Mouse (Mus musculus) thymus, adult 18-20 months (tissue): ENCODE data around the gene Fbl.
"Not testable (repeated sequence)": the region's sequence is repeated elsewhere in the genome, so short reads cannot be mapped to it uniquely, and the experiment has no call there.

Experiments used
- DNase-seq, 2 experiments: peaks; one replicate each; pipeline ENCODE4 v3.0.0; 2022; ENCODE audit warnings: mixed read lengths in 2 of 2

The Fbl gene

GRCm38 (mm10) chr7:28169489-28170422 lies at the start of gene Fbl:
Fbl (plus strand) TSS chr7:28169710.
- peak; percentile 84 to 88 for DNase-seq

DNA sequence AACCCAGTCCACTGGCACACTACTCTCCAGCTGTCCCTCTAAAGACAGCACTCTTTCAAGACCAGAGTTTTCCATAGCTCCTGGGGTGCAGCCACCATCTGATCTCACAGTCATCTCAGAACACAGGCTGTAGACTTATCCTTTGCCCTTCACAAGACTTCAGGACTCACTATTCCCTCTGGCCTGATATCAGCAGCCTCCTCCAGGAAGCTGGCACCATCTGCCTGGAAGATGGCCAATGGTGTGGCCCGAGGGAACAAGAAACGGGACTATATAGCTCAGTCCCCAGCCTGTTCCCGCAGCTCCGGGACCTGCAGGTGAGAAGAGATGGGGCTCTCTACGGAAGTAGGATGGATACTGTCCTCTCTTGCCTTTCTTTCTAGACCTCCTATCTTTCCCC lies 40.3 kb upstream of the Fbl start, which contains the start of gene 9530053A07Rik:
9530053A07Rik (plus strand) TSS at position 301 of the 400 bp plus-strand sequence.
- no peak for DNase-seq

- DNase-seq = no peak
These were observed 31.9 kb upstream of the Fbl start for GRCm38 (mm10) chr7:28137613-28138012.

DNA sequence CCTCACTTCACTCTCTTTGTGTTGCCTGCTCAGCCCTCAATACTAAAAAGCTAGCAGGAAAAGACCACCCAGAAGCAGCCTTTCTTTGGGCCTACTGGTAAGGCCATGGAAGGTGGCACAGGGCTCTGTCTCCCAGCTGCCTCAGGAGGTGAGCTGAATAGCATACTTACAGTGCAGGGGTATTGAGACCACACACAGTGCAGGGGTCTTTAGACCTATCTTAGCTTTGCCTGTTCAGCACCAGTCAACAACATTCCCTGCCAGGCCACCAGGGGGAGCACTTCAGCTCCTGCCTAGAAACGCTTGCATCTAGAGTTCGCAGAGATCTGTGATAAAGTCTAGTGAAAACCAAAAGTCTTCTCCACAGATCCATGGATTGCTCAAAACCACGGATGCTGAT lies 21.2 kb upstream of the Fbl start:
- peak; percentile 22 to 29 for DNase-seq

GRCm38 (mm10) chr7:28149841-28150240 lies 19.7 kb upstream of the Fbl start:
- DNase-seq = no peak

- peak; percentile 28 to 32 for DNase-seq
These were observed 17.8 kb upstream of the Fbl start for GRCm38 (mm10) chr7:28151584-28152221.

DNA sequence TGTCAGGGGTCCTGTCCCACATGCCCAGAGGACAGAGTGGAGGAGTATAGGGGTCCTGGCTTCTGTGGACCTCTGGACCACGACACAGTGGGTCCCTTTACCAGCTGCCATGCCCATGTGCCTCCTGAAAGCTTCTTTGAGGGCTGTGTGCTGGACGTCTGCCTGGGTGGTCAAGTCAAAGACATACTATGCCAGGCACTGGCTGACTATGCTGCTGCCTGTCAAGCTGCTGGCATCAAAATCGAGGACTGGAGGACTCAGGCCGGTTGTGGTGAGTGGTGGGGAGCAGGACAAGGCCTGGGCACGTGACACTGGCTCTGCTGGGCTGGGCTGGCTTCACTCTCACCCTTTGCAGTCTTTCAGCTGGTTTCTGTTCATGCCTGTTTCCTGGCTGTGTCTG lies 15.9 kb upstream of the Fbl start:
- DNase-seq = not testable (repeated sequence)

- DNase-seq = no peak
These were observed 10.2 kb upstream of the Fbl start for GRCm38 (mm10) chr7:28159292-28159691.

- no peak for DNase-seq
These were observed 9.6 kb upstream of the Fbl start for GRCm38 (mm10) chr7:28159893-28160292.

GRCm38 (mm10) chr7:28161163-28161749 lies 8.3 kb upstream of the Fbl start:
- no peak for DNase-seq

- DNase-seq = no peak
These were observed 4.1 kb upstream of the Fbl start for GRCm38 (mm10) chr7:28165406-28165805.

GRCm38 (mm10) chr7:28168320-28169115 lies 992 bp upstream of the Fbl start:
- peak; percentile 38 to 55 for DNase-seq

DNA sequence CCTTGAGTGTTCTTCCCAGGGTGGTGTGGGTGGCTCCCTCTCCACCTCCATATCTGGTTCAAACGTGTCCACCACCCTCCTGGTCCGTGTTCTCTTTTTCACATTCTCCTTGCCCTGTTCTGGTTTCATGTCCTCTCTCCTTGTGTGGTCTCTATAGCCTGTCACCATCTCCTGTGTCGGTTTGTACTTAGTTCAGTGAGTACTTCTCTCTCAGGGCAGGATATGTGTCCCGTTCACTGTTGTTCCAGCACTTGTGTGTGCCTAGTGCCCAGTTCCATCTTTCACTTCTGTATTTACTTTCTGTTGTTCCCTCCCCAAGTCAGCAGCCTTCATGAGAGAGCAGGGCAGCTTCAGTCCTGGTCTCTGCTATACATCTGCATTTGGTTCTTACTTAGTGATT lies 5.8 kb downstream of the Fbl start:
- no peak for DNase-seq

GRCm38 (mm10) chr7:28179228-28179627 lies 9.7 kb downstream of the Fbl start, which contains the start of gene Dyrk1b:
Dyrk1b (plus strand) TSS chr7:28179469.
- DNase-seq = peak; percentile 97

- DNase-seq = peak; percentile 89 to 93
These were observed 10.3 kb downstream of the Fbl start for GRCm38 (mm10) chr7:28179741-28180377.

DNA sequence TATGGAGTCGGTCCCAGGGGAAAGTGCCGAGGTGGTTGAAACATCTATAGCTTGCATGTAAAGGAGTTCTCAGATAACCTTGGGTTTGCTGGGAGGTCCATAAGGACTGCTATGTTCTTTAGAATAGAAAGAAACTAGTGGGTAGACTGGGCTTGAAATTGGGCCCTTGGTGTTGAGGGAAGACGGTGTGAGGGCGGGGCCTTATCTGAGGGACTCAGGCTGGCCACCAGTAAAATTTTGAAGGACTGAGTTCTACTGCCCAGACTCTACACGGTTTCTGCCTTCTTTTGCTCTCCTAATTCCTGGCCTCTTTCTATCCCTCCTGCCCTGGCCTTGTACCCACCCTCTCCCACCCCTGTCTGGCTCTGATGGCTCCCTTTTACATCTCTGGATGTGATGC lies 11.4 kb downstream of the Fbl start:
- no peak for DNase-seq

- no peak for DNase-seq
These were observed 11.9 kb downstream of the Fbl start for GRCm38 (mm10) chr7:28181376-28181775.

DNA sequence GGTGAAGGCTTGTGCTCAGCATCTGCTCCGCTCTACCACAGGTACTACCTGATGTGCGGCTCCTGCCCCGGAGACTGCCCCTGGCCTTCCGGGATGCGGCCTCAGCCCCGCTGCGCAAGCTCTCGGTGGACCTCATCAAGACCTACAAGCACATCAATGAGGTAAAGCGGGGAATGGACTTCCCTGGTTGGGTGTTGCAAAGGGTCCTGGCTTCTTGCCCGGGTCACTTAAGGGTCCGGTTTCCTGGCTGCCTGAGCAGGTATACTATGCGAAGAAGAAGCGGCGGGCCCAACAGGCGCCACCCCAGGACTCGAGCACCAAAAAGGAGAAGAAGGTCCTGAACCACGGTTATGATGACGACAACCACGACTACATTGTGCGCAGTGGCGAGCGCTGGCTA lies 12.8 kb downstream of the Fbl start:
- DNase-seq = no peak

DNA sequence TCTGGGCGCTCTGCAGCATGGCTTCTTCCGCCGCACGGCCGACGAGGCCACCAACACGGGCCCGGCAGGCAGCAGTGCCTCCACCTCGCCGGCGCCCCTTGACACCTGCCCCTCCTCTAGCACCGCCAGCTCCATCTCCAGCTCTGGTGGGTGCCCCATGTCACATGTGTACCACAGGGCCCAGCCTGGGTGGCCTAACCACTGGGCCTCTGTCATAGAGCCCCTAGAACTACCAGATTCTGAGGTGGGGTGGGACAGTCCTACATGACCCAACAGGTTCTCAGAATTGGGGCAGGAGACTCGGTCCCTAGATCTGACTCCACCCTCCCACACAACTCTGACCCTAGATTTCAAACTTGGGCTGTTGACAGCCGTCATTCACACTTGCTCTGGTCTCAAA lies 16.4 kb downstream of the Fbl start:
- DNase-seq = no peak

DNA sequence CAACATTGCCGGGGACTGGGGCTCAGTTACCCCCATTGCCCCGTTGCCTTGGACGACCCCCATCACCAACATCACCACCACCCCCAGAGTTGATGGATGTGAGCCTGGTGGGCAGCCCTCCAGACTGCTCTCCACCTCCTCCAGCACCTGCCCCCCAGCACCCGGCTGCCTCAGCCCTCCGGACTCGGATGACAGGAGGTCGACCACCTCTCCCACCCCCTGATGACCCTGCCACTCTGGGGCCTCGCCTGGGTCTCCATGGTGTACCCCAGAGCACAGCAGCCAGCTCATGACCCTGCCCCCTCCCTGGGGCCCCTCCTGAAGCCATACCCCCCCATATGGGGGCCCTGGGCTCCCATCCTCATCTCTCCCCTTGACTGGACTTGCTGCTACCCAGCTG lies 17.1 kb downstream of the Fbl start:
- DNase-seq = no peak

DNA sequence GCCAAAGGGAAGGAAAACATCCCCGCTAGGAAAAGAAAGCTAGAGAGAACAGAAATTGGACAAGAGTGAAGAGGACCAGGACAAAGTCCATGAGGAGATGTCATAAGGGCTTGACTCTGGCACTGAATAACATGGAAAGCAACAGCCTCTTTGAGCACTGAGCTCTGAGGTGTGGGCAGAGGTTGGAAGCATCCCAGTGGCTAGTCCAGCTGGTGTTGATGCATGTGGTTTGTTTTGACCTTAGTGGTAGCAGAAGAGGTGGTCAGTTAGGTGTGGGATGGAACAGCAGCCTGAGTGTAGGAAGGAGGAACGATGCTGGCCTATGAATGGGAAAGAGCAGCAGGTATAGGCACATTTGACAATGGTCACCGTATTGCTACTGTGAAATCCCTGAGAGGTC lies 22.0 kb downstream of the Fbl start:
- no peak for DNase-seq

GRCm38 (mm10) chr7:28191903-28192302 lies 22.4 kb downstream of the Fbl start:
- DNase-seq = no peak
